Mouse (Mus musculus) layer of hippocampus, adult 9-10 months (tissue): ENCODE results near the gene Tnni2.
A peak's percentile ranks its signal among the peaks of the same experiment; 100 is the strongest.

Source experiments
- DNase-seq: peaks from one replicate; pipeline ENCODE4 v3.0.0; 2022; ENCODE audit warnings: low spot score

Gene Tnni2

GRCm38 (mm10) chr7:142430160-142430678 is 11.4 kb upstream of the Tnni2 start:
- no peak for DNase-seq

DNA sequence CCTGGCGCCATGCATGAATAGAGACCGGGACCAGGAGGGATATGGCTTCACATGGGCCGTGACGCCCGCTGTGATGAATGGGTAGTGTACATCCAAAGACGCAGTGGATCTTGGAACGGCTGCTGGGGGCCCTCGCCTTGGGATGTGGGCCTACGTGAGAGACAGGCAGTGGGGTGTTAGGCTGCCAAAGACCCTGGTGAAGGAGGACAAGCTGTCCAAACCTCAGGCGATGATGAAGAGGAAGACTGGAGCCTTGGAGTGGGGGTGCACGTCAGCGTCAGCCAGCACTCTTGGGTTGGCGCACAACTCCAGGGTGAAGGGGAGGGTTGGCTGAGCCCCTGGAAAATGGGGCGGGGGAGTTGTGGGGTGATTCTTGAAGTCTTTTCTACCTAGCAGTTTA is 10.5 kb upstream of the Tnni2 start:
- no peak for DNase-seq

- no peak for DNase-seq
These were observed 8.0 kb upstream of the Tnni2 start for GRCm38 (mm10) chr7:142433623-142434022.

DNA sequence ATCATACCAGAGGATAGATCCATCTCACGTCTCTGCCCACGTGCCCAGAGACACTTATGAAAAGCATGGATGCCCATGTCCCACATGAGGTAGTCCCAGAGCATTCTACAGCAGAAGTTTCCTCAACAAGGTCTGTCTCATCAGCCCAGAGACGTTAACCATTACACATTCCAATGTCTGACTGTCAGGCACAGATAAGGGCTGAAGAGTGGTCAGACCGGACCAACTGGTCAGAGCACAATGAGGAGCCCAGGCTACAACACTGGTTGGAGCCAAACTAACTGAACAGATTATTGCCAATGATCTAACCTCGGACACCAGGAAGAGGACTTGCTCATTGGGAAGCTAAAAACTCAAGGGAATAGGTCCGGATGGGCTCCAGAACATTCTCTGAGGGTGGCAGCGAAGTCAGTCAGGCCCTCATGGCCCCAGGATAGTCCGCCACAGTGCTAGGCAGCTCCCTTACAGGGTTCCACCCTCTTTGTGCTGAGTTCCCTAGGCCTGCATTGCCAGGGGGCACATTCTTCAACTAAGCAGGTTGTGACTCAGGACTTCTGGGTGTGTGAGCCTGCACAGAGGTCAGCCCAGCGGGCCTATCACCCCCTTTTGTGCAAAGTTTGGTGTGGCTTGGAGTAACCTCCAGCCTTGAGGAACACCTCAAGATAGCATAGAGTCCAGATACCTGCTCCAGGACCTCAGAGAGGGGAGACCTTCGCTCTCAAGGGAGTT is 7.3 kb upstream of the Tnni2 start, which contains the start of gene Syt8:
Syt8 (plus strand) TSS at position 714 of the 729 bp plus-strand sequence.
- DNase-seq: no peak

DNA sequence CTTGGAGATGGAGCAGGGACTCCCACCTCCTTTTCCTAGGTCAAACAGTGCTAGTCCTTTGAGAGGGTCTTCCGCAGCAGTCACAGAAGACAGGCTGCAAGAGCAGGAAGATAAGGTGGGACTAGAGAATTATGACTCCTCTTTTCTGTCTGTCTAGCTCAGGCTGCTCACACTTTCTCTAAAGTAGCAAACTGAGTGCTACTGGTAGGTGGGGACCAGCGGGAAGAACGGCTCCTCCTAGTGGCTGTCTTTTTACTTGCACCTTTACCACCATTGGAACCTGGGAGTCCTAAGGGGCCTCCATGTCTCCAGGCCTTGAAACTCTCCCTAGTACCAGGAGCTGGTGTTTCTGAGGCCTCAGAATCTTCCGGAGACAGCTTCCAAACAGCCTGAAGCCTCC is 6.1 kb upstream of the Tnni2 start:
- peak; percentile 51 for DNase-seq

- DNase-seq: no peak
These were observed 4.3 kb upstream of the Tnni2 start for GRCm38 (mm10) chr7:142437324-142437723.

DNA sequence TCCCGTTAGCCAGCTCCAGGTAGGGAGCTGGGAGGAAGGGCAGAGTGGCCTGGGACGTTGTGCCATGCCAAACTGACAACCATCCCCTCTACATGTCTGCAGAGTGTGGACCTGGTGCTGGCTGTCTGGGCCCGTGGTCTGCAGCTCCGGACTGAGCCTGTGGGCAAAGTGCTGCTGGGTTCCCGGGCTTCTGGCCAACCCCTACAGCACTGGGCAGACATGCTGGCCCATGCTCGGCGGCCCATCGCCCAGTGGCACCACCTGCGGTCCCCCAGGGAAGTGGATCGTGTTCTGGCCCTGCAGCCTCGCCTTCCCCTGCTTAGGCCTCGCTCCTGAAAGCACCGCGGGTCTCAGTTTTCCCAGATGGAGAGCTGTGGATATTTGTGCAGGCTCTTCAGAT is 1.6 kb upstream of the Tnni2 start:
- no peak for DNase-seq

- DNase-seq: no peak
These were observed 922 bp upstream of the Tnni2 start for GRCm38 (mm10) chr7:142440657-142441114.

DNA sequence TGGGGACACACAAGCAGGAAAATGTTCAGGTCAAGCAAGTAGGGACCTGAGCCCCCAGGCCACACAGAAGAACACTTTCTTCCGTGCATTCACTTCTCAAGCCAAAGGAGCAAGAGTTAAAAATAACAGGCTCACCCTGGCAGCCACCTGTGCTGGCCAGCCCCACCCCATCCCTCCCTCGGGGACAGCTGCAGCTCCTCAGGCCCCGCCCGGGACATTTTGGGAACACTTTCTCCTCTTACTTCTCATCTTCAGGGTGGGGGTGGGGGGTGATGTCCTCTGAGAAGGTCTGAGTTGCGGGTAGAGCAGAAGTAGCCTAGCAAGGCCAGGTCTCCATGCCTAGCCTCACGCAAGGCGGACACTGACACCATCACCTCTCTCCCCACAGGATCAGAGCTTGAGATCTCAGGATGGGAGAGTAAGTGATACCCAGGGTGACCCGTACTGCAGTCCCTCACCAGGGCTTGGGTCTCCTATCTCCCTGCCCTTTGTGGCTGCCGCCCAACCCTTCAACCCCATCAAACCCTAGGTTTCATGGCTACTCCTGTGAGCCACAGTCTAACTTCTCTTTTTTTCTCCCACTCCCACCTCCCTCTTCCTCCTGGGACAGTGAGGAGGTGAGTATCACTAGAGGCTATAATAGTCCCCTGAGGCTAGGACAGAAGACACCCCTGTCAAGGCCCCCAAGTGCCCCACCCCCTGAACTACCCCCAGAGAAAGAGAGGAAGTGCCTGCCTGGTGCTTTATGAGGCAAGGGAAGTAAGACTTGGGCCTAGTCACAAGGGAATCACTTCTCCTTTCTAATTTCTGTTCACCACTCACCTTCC is 686 bp downstream of the Tnni2 start:
- no peak for DNase-seq

DNA sequence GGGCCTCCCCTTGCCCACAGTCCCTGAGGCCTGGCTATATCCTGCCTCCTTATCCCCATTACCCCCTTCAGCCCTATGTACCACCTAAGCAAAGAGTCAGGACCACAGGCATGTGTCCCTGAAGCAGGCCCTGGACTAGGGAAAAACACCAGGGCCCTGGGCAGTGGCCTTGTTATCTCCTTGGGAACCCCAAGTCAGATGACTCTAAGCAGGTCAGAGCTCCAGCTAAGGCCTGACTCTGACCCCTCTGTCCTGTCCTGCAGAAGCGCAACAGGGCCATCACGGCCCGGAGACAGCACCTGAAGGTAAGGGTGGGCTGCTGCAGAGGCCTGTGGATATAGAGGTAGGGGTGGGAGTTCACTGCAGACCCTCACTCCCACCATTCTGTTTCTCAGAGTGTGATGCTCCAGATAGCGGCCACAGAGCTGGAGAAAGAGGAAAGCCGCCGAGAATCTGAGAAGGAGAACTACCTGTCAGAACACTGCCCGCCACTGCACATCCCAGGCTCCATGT is 1.4 kb downstream of the Tnni2 start:
- DNase-seq: no peak

DNA sequence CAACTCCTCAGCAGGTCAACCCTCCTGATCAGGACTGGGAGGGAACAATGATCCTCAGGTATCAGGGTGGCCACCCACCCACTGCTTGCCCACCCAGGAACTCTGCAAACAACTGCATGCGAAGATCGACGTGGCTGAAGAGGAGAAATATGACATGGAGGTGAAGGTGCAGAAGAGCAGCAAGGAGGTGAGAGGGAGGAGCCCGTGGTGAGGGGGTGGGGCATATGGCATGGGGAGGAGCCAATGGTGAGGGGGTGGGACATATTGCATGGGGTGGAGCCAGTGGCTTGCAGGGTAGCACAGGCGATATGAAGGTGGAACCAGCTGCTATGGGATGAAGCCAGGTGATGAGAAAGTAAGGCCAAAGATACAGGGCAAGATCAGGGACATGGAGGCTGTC is 1.9 kb downstream of the Tnni2 start:
- no peak for DNase-seq

GRCm38 (mm10) chr7:142444171-142444570 is 2.6 kb downstream of the Tnni2 start:
- no peak for DNase-seq

DNA sequence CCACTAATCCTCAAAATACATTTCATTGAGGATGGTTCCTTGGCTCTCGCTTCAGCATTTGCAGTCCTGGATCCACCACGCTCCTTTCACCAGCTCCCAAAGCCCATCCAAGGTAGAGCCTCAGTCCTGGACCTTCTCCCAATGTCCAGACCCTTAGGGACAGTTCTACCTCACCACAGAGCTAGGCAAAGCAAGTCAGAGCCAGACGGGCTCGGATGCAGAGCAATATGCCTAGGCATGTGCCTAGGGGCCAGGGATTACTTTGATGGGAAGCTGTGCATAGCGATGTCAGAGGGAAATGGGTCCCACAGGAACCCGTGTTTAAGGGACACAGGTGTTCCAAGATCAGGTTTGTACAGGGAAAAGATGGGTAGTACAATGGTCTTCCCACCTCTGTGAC is 3.7 kb downstream of the Tnni2 start:
- no peak for DNase-seq

GRCm38 (mm10) chr7:142446264-142446663 is 4.7 kb downstream of the Tnni2 start:
- no peak for DNase-seq

GRCm38 (mm10) chr7:142449038-142449617 is 7.5 kb downstream of the Tnni2 start:
- no peak for DNase-seq

DNA sequence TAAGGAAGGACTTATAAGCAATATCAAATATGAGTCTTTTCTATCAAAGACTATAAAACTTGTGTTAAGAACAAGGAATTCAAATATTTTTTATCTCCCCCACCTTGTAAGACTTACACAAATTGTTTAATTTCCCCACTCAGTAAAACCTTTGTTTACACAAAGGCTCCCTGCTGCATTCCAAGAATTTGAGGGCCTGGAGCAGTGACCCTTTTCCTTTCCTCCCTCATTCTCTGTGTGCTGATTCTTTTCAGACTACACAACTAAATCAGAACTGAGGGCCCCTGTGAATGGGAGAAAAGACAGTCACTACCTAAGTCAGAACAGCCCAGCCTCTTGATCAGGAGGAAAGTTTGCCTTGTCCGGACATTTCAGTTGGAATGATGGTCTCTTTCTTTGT is 13.1 kb downstream of the Tnni2 start:
- DNase-seq: no peak

GRCm38 (mm10) chr7:142455251-142455650 is 13.6 kb downstream of the Tnni2 start:
- no peak for DNase-seq

DNA sequence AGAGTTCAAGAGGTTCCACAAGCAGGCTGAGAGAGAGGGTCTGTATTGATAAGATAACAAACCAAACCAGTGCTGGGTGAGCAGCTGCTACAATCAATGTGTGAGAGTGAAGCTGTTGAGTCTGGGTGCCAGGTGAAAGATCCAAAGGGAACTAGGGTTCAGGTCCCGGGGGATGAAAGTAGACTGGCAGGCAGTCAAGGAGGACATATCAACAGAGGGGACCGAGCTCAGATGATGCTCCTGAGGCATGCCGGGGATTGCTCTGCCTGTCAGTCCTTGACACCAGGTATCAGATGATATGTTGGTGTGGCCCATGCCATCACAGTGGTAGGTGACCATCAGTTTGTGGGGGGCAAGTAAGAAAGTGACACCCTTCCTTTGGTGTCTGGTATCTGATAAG is 15.2 kb downstream of the Tnni2 start:
- no peak for DNase-seq

DNA sequence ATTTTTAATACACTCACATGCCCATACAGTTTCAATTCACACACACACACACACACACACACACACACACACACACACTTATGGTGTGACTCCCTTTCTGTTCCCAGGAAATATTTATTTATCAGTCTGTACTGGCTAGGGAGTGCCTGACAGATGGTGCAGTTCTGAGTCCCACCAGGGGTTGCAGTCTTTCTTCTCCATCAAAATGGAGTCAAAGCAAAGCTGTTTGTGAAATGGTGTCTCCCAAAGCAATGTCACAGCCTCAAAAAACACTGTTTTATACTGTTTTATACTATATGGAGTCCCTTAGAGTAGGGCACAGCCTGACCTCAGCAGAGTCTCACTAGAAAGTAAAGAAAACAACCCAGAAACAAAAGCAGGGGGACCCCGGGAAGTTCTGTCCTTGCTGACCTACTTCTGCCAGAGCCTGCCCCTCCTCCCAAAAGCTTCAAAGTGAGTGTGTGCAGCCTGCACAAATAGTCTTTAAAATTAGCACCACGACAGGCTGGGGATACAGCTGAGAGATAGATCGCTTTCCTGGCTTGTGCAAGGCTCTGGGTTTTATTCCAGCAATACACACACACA is 15.7 kb downstream of the Tnni2 start:
- no peak for DNase-seq

DNA sequence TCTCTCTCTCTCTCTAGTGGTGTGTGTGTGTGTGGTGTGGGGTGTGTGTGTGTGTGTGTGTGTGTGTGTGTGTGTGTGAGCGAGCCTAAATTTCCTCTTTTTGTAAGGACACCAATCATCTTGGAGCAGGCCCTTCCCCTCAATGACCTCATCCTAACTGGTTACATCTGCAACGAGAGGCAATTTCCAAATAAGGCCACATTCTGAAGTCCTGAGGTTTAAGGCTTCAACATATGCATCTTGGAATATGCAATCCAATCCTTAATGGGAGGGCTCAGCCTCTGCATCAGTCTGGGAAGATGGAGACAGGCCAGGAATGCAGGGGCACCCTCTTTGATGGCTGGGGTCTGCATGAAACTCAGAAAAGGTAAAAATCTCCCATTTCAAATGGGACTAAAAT is 16.4 kb downstream of the Tnni2 start:
- DNase-seq: no peak

- no peak for DNase-seq
These were observed 17.2 kb downstream of the Tnni2 start for GRCm38 (mm10) chr7:142458676-142459298.

- DNase-seq: no peak
These were observed 17.7 kb downstream of the Tnni2 start for GRCm38 (mm10) chr7:142459299-142459691.
